Mouse (Mus musculus) lung, postnatal 25 days (tissue): ENCODE measurements at regions not wholly inside any gene's neighbourhood (a gene's known extent, or its start where the extent isn't known, plus 50 kb on each side); places are given as distances from the start of the nearest gene placed in this dataset.

ENCODE experiments used
- DNase-seq: peaks from one replicate; pipeline ENCODE4 v3.0.0; 2022; ENCODE audit warnings: low spot score

- no peak for DNase-seq
Observed at GRCm38 (mm10) chr6:99822471-99822870, 96.3 kb upstream of the Prok2 start.

- DNase-seq, result no peak
Observed at GRCm38 (mm10) chr6:99819255-99819929, 93.2 kb upstream of the Prok2 start.

- DNase-seq, result no peak
Observed at GRCm38 (mm10) chr6:99818486-99818885, 92.3 kb upstream of the Prok2 start.

GRCm38 (mm10) chr6:99817245-99817644 lies 91.1 kb upstream of the Prok2 start:
- DNase-seq, result no peak

GRCm38 (mm10) chr6:99813102-99813501 lies 86.9 kb upstream of the Prok2 start:
- DNase-seq, result no peak

- DNase-seq, result no peak
Observed at GRCm38 (mm10) chr6:99811842-99812241, 85.7 kb upstream of the Prok2 start.

- DNase-seq, result peak; percentile 67
Observed at GRCm38 (mm10) chr6:99810974-99811798, 85.0 kb upstream of the Prok2 start.

- no peak for DNase-seq
Observed at GRCm38 (mm10) chr6:99804905-99805245, 78.7 kb upstream of the Prok2 start.

- peak; percentile 85 for DNase-seq
Observed at GRCm38 (mm10) chr6:99803983-99804904, 78.1 kb upstream of the Prok2 start.

- no peak for DNase-seq
Observed at GRCm38 (mm10) chr6:99800919-99801318, 74.7 kb upstream of the Prok2 start.

GRCm38 (mm10) chr6:99800324-99800723 lies 74.1 kb upstream of the Prok2 start:
- no peak for DNase-seq

GRCm38 (mm10) chr6:99796390-99796789 lies 70.2 kb upstream of the Prok2 start:
- no peak for DNase-seq

- no peak for DNase-seq
Observed at GRCm38 (mm10) chr6:99793546-99793945, 67.4 kb upstream of the Prok2 start.

GRCm38 (mm10) chr6:99792353-99792752 lies 66.2 kb upstream of the Prok2 start:
- no peak for DNase-seq

GRCm38 (mm10) chr6:99786977-99787376 lies 60.8 kb upstream of the Prok2 start:
- no peak for DNase-seq

GRCm38 (mm10) chr6:99785212-99785611 lies 59.0 kb upstream of the Prok2 start:
- peak; percentile 27 for DNase-seq

- no peak for DNase-seq
Observed at GRCm38 (mm10) chr6:99784804-99785203, 58.6 kb upstream of the Prok2 start.

- no peak for DNase-seq
Observed at GRCm38 (mm10) chr6:99784285-99784684, 58.1 kb upstream of the Prok2 start.

- DNase-seq, result no peak
Observed at GRCm38 (mm10) chr6:99782996-99783395, 56.8 kb upstream of the Prok2 start.
